Comparison of ENCODE assay signal across 8 mouse cellular contexts in genomic region chr12:86241604-86242536, GRCm38 (mm10). TPM values are rescaled to one million over a fixed set of nuclear protein-coding genes. Genes with fewer than 3 reads are reported as not detected.
DNase-seq lines count a peak whose midpoint lies in the region; ATAC-seq lines count a peak whose summit lies in the region.

TSS of gene Gpatch2l (plus strand) at chr12:86241858.

- H3K27me3 ChIP-seq in forebrain, embryonic 14.5 days (replicated peaks; ENCODE audit: control insufficient read depth, insufficient read depth, low read length) = no peaks in the 10 kb centered on the region
- H3K27me3 ChIP-seq in neural tube, embryonic 15.5 days (replicated peaks) = no peaks in the 10 kb centered on the region

- H3K9me3 ChIP-seq in forebrain, embryonic 14.5 days (replicated peaks; ENCODE audit: control insufficient read depth, low read length) = no peaks in the 10 kb centered on the region
- no peaks in the 10 kb centered on the region for H3K9me3 ChIP-seq in neural tube, embryonic 15.5 days (replicated peaks)

- peak within 1 kb of the TSS; percentile 93 for H3K4me2 ChIP-seq in forebrain, embryonic 14.5 days (ENCODE audit: low read length)
- peak within 1 kb of the TSS; percentile 93 for H3K4me2 ChIP-seq in neural tube, embryonic 15.5 days

- H3K4me3 ChIP-seq in forebrain, embryonic 14.5 days (ENCODE audit: low read depth, low read length) = peak within 1 kb of the TSS; percentile 69
- peak within 1 kb of the TSS; percentile 78 for H3K4me3 ChIP-seq in neural tube, embryonic 15.5 days (replicated peaks)

- ATAC-seq in forebrain, embryonic 14.5 days = peak; percentile 100
- ATAC-seq in neural tube, embryonic 15.5 days (ENCODE audit: low FRiP score) = peak; percentile 100

- WGBS in forebrain, embryonic 14.5 days = 1% methylated on average over 58 of the region's 58 CpGs
- under 1% methylated on average over 57 of the region's 58 CpGs for WGBS in neural tube, embryonic 15.5 days

- intact Hi-C loops in heart, postnatal 14 days (cut with DNase I) = no loop called here

- peak; percentile 94 for DNase-seq in ES-CJ7 (ENCODE audit: low read depth, low spot score)
- DNase-seq in cerebellum, adult 11 months = peak; percentile 95
- DNase-seq in forebrain, embryonic 14.5 days (ENCODE audit: low spot score) = peak; percentile 98
- DNase-seq in heart, postnatal 14 days = peak; percentile 95 to 98
- DNase-seq in layer of hippocampus, adult 11-12 months (ENCODE audit: low spot score) = peak; percentile 96
- DNase-seq in lung, adult 18-20 months = peak; percentile 98 to 99
- DNase-seq in testis, postnatal 14 days (ENCODE audit: low spot score) = peak; percentile 95

- peaks cover 23% of the 10 kb centered on the region for H3K36me3 ChIP-seq in forebrain, embryonic 14.5 days (ENCODE audit: control insufficient read depth, insufficient read depth, low read length)
- H3K36me3 ChIP-seq in neural tube, embryonic 15.5 days = peaks cover 13% of the 10 kb centered on the region

- H3K9ac ChIP-seq in forebrain, embryonic 14.5 days (ENCODE audit: low read length) = peak within 1 kb of the TSS; percentile 88
- H3K9ac ChIP-seq in neural tube, embryonic 15.5 days (replicated peaks) = peak within 1 kb of the TSS; percentile 78

- H3K4me1 ChIP-seq in forebrain, embryonic 14.5 days (ENCODE audit: control insufficient read depth, insufficient read depth, low read length) = peaks cover 18% of the 10 kb centered on the region
- H3K4me1 ChIP-seq in neural tube, embryonic 15.5 days = peaks cover 40% of the 10 kb centered on the region

- H3K27ac ChIP-seq in forebrain, embryonic 14.5 days (ENCODE audit: low read depth, low read length) = peak within 1 kb of the TSS; percentile 66
- peak within 1 kb of the TSS; percentile 85 for H3K27ac ChIP-seq in neural tube, embryonic 15.5 days (replicated peaks)

RNA-seq across cellular contexts. Expression of gene Gpatch2l, which starts in this region (rescaled TPM):
- 23.5 and 27.4 TPM in 2 replicates for polyA plus RNA-seq in forebrain, embryonic 14.5 days (2014; fragmentation: Nextera tagmentation; extraction: Ambion mirVana)
- 10 to 100 TPM; 16.4 to 17.8 TPM for total RNA-seq in heart, postnatal 14 days (2021)
- polyA plus RNA-seq in neural tube, embryonic 15.5 days (2015; fragmentation: Nextera tagmentation; extraction: Ambion mirVana) = 20.8 and 25.0 TPM in 2 replicates

Comparison
In these comparisons a context has a peak if more than half of its experiments do, and no peak if none do; other contexts are left out.
1. Peak in every context shown above with its lines: DNase-seq, ATAC-seq, H3K4me3 ChIP-seq and H3K27ac ChIP-seq.